Mouse (Mus musculus): ENCODE results near the gene Fam83e.

- no peak for TF ChIP-seq POLR2A (IDR thresholded peaks at IDR 0.05; ENCODE audit: borderline replicate concordance, extremely low read depth, low read depth, low read length)
- no peak for TF ChIP-seq CTCF (IDR thresholded peaks at IDR 0.05; ENCODE audit: insufficient read depth, low read length)
Observed at GRCm38 (mm10) chr7:45770427-45771082, 49.5 kb downstream of the Fam83e start.
